Mouse (Mus musculus) erythroblast, embryonic 14.5 days (primary cell): ENCODE measurements around the gene Casp2. TPM values are rescaled to one million over a fixed set of nuclear protein-coding genes. Genes with fewer than 3 reads are reported as not detected.

ENCODE experiments used
- H3K27me3 ChIP-seq: 2 replicates; pipeline ENCODE4 v1.6.1; 2012; ENCODE audit warnings: inconsistent platforms; ENCODE audit not compliant: control insufficient read depth
- H3K36me3 ChIP-seq: 2 replicates; pipeline ENCODE4 v1.6.1; 2012; ENCODE audit warnings: mild to moderate bottlenecking, inconsistent platforms; ENCODE audit not compliant: control insufficient read depth
- H3K4me1 ChIP-seq: 2 replicates; pipeline ENCODE4 v1.6.1; 2012; ENCODE audit warnings: inconsistent platforms; ENCODE audit not compliant: control insufficient read depth
- H3K4me3 ChIP-seq: replicated peaks from 2 replicates; pipeline ENCODE3; 2012; ENCODE audit warnings: moderate library complexity, mild to moderate bottlenecking, inconsistent platforms
- H3K9me3 ChIP-seq: 2 replicates; pipeline ENCODE4 v1.6.1; 2012; ENCODE audit warnings: low read length, inconsistent platforms, mixed read lengths; ENCODE audit not compliant: control insufficient read depth
- GATA1 ChIP-seq: IDR thresholded peaks from 2 replicates; pipeline ENCODE4 v1.6.1; 2012; ENCODE audit warnings: low read length, inconsistent platforms, mixed read lengths
- TAL1 ChIP-seq: IDR thresholded peaks from 3 replicates; pipeline ENCODE4 v1.6.1; 2012; ENCODE audit warnings: low read length, inconsistent platforms, mixed read lengths
- polyA plus RNA-seq: library from polyadenylated mRNA; stranded (reverse); fragments of >175 nt; gene quantifications from 2 replicates; pipeline ENCODE4 v1.2.3, GENCODE M21; 2012

Casp2 gene
- polyA plus RNA-seq, 1 experiment: 0.34 TPM

- Histone ChIP-seq H3K4me1 (peaks cover 28% of the 10 kb centered on the region), H3K36me3 (peaks cover 95% of the 10 kb centered on the region), H3K4me3 (no peak overlapping the region), H3K27me3 (no peaks in the 10 kb centered on the region), H3K9me3 (no peaks in the 10 kb centered on the region)
- TF ChIP-seq TAL1: no peak
- TF ChIP-seq GATA1: no peak
These were observed 6.0 kb downstream of the Casp2 start for GRCm38 (mm10) chr6:42270817-42271216.

- TF ChIP-seq TAL1 (no peak), GATA1 (no peak)
- H3K4me1 ChIP-seq: no peaks in the 10 kb centered on the region
- no peak overlapping the region for H3K4me3 ChIP-seq
- peaks cover 100% of the 10 kb centered on the region for H3K36me3 ChIP-seq
- no peaks in the 10 kb centered on the region for H3K27me3 ChIP-seq
- no peaks in the 10 kb centered on the region for H3K9me3 ChIP-seq
These were observed 11.4 kb downstream of the Casp2 start for GRCm38 (mm10) chr6:42276151-42276550.

DNA sequence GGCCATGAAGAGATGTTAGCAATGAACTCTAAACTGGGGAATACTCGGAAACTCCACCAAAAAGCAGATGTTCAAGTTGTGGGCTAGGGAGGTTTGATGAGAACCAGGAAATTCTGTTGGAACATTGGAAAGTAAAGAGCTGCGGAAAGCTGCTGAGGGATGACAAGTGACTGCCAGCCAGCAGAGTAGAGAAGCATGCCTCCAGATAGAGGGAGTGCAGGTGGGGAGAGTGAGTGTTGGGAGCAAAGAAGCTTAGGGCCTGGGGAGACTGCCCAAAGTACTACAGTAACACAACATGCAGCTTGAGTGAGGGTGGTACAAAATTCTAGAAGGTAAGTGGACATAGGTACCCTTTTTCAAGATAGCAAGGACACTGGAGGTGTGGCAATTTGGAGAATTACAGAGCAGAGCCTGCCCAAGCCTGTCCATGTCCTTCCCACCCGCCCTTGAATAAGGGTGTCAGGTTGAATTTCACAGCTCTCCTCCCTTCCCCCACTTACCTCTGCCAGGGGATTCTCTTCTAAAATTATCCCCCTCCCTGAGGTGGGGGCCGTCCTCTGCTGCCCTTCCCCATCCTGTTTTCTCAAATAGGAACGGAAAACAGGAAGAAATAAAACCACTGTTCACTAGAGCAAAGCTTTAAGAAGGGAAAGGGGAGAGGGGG is 18.2 kb downstream of the Casp2 start:
- no peak for TF ChIP-seq GATA1
- TF ChIP-seq TAL1: no peak
- no peak overlapping the region for H3K4me3 ChIP-seq
- H3K9me3 ChIP-seq: no peaks in the 10 kb centered on the region
- peaks cover 77% of the 10 kb centered on the region for H3K36me3 ChIP-seq
- no peaks in the 10 kb centered on the region for H3K27me3 ChIP-seq
- no peaks in the 10 kb centered on the region for H3K4me1 ChIP-seq

- H3K36me3 ChIP-seq: peaks cover 42% of the 10 kb centered on the region
- TF ChIP-seq TAL1 (no peak), GATA1 (no peak)
- H3K4me3 ChIP-seq: no peak within 1 kb of the TSS
These were observed 21.7 kb downstream of the Casp2 start, which contains the start of gene Clcn1 for GRCm38 (mm10) chr6:42286448-42286847. Clcn1 (plus strand) TSS chr6:42286685.

GRCm38 (mm10) chr6:42287562-42287961 is 22.8 kb downstream of the Casp2 start:
- Histone ChIP-seq H3K36me3 (peaks cover 31% of the 10 kb centered on the region), H3K27me3 (no peaks in the 10 kb centered on the region), H3K4me3 (no peak overlapping the region), H3K9me3 (no peaks in the 10 kb centered on the region), H3K4me1 (no peaks in the 10 kb centered on the region)
- TF ChIP-seq TAL1 (no peak), GATA1 (no peak)

More at GRCm38 (mm10) chr6:42286448-42286847, 21.7 kb downstream of the Casp2 start, which contains the start of gene Clcn1:
- Histone ChIP-seq H3K4me1 (no peaks in the 10 kb centered on the region), H3K27me3 (no peaks in the 10 kb centered on the region), H3K9me3 (no peaks in the 10 kb centered on the region)

DNA sequence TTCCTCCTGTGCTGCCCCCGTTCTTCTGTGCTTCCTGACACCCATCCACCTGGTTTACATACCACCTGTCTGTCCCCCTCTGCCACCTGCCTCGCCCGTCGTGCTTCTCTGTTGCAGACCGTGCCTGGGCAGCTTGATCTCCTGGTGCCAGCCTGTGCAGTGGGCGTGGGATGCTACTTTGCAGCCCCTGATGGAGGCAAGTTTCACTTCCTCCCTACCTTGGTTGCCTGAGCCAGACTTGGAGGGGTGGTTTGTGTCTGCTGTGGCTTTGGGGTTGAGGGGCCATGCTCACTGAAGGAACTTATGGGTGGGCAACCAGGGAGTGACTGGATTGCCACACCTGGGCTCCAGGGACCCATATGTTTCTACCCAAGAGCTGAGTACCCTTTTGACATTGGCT is 28.5 kb downstream of the Casp2 start:
- no peaks in the 10 kb centered on the region for H3K36me3 ChIP-seq
- H3K4me1 ChIP-seq: no peaks in the 10 kb centered on the region
- no peak for TF ChIP-seq GATA1
- no peak for TF ChIP-seq TAL1
- no peak overlapping the region for H3K4me3 ChIP-seq
- no peaks in the 10 kb centered on the region for H3K27me3 ChIP-seq
- no peaks in the 10 kb centered on the region for H3K9me3 ChIP-seq

DNA sequence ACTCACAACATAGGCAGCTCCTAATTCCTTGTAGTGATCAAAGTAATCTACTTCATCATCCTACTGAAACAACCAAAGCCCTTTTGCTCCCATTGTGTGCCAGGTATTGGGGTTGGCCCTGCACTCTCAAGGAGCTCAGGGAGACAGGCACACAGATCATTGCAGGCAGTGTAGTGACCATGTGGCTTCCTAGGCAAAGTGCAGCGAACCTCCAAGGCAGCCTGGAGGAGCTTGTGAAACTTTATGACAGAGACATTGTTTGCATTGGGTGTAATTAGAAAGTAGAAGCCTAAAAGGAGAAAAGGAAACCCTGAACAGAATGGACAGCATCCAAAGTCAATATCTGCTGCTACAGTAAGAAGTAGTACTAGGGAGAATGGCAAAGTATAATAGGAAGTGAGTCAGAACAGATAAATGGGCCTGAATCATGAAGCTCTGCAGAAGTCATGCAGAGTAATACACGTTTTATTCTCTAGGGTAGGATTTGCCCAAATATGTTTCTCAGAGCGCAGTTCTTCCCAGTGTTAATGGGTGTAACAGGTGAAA is 30.8 kb downstream of the Casp2 start:
- no peaks in the 10 kb centered on the region for H3K9me3 ChIP-seq
- H3K4me3 ChIP-seq: no peak overlapping the region
- no peaks in the 10 kb centered on the region for H3K36me3 ChIP-seq
- no peak for TF ChIP-seq TAL1
- no peak for TF ChIP-seq GATA1
- H3K27me3 ChIP-seq: no peaks in the 10 kb centered on the region
- no peaks in the 10 kb centered on the region for H3K4me1 ChIP-seq

DNA sequence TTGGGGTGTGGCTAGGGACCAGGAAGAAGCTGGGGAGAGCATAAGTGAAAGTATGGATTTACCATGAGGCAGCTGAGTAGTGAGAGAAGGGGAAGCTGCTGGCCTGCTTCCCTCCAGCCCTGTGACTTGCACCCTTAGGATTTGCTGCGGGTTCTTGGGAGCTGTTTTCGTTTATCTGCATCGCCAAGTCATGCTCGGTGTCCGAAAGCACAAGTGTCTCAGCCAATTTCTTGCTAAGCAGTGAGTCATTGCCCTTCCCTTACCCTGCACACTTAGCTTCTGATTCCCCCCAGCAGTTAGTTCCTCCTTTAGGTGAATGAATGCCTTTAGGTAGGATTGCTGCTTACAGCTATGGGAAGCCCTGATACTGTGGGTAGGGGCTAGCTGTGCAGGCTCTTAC is 34.6 kb downstream of the Casp2 start:
- TF ChIP-seq TAL1: no peak
- TF ChIP-seq GATA1: no peak
- Histone ChIP-seq H3K4me3 (no peak overlapping the region), H3K27me3 (no peaks in the 10 kb centered on the region), H3K4me1 (no peaks in the 10 kb centered on the region), H3K9me3 (no peaks in the 10 kb centered on the region), H3K36me3 (no peaks in the 10 kb centered on the region)

DNA sequence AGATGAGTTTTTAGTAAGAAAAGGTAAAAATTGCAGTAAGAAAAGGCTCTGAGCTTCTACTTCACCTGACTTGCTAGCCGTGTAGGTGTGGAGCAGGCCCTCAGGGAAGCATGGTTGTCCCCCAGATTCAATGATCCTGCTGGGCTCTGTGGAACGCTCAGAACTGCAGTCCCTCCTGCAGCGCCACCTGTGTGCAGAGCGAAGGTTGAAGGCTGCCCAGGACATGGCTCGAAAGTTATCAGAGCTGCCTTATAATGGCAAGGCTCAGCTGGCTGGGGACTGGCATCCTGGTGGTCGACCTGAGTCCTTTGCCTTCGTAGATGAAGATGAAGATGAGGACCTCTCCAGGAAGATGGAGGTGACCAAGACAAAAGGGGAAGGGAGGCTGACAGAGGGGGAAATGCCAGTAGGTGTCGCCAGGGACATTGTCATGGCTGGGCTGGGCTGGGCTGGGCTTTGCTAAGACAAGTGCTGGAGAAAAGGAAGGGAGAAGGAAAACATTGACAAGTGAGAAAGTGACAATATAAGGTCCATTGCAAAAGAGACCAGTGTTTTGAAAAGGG is 45.1 kb downstream of the Casp2 start:
- TF ChIP-seq TAL1 (no peak), GATA1 (no peak)
- Histone ChIP-seq H3K4me1 (no peaks in the 10 kb centered on the region), H3K9me3 (no peaks in the 10 kb centered on the region), H3K4me3 (no peak overlapping the region), H3K27me3 (no peaks in the 10 kb centered on the region), H3K36me3 (no peaks in the 10 kb centered on the region)
